Mouse (Mus musculus) bone marrow macrophage, adult 2 months (primary cell): ENCODE measurements at regions not wholly inside any gene's neighbourhood (a gene's known extent, or its start where the extent isn't known, plus 50 kb on each side); places are given as distances from the start of the nearest gene placed in this dataset.

Experiments
- H3K27ac ChIP-seq: 2 replicates; pipeline ENCODE4 v1.5.1; 2012; ENCODE audit warnings: low read depth, low read length; ENCODE audit not compliant: insufficient read depth
- H3K4me1 ChIP-seq: 2 replicates; pipeline ENCODE4 v1.6.1; 2012; ENCODE audit warnings: low read length; ENCODE audit not compliant: control insufficient read depth, insufficient read depth
- H3K4me3 ChIP-seq: 2 replicates; pipeline ENCODE4 v1.5.1; 2012; ENCODE audit warnings: mild to moderate bottlenecking, low read length, moderate library complexity; ENCODE audit not compliant: insufficient read depth
- CTCF ChIP-seq: IDR thresholded peaks from 2 replicates; pipeline ENCODE4 v1.5.1; 2012; ENCODE audit warnings: low read depth, mild to moderate bottlenecking, low read length, moderate library complexity
- POLR2A ChIP-seq: IDR thresholded peaks from 2 replicates; pipeline ENCODE4 v1.6.1; 2012; ENCODE audit warnings: mild to moderate bottlenecking, low read depth, low read length, borderline replicate concordance

DNA sequence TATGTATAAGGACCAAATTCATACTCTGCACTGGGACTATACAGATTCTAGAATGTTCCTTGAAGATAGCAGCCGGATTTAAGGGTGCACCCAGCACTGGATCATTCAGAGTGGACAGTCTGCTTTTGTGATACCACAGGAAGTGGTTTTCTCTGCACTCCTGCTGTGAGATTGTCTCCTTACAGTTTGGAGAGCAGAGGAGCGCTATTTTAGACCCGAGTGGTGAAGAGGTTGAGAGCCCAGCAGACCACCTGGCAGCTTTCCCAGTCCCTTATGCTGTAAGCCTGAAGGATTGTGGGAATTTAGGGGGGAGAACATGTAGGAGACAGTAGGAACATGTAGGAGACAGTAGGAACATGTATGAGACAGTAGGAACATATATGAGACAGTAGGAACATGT is 147.5 kb upstream of the Zmiz1 start:
- no peak for TF ChIP-seq POLR2A
- no peak for TF ChIP-seq CTCF

DNA sequence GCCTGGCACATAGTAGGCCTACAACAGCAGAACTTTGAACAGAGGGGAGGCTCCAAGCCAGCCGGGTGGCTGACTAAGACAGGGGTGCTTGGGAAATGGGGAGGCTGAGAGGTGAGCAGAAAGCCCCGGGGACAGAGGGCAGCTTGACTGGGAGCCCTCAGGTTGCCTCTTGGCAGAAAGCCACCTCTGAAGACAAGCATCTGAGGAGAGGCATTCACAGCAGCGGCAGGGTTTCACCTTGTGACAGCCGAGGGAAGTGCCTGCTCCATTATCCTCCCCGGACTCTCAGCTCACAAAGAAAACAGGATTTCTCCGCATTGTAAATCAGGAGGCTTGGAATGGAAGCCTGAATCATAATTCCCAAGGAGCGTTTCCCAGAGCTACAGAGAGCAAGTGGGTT is 146.8 kb upstream of the Zmiz1 start:
- Histone ChIP-seq H3K4me1 (peaks cover 34% of the 10 kb centered on the region), H3K4me3 (no peak overlapping the region), H3K27ac (no peak overlapping the region)
- TF ChIP-seq POLR2A (no peak), CTCF (no peak)

More for the DNA sequence above, 147.5 kb upstream of the Zmiz1 start:
- no peak overlapping the region for H3K4me3 ChIP-seq
- peaks cover 34% of the 10 kb centered on the region for H3K4me1 ChIP-seq
- H3K27ac ChIP-seq = no peak overlapping the region

DNA sequence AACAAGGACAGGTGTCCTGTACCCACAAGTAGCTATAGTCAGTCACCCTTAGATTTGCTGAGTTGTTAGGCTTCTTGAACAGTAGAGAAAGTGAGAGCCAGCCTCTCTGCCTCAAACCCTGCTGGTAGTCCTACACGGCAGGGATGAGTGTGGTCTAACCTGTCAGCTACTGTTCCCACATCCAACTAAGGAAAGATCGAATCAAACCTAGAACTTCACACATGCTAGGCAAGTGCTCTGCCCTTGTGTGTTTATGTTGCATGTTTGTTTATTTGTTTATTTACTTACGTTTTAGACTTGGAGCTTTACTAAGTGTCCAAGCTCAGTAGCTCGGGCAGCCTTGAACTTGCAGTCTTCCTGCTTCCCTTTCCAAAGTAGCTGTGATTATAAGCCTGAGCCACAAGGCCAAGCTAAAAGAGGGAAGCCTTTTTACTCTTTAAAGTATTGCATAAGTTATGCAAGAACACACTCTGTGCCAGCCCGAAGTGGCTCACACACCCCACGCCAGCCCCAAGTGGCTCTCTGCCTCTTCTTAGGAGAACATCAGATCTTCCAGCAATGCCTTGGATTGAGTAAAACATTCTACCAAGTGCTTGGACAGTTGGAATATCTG is 146.1 kb upstream of the Zmiz1 start:
- Histone ChIP-seq H3K27ac (peak overlapping the region; percentile 22; the same call in 1 of the 2 replicates), H3K4me3 (no peak overlapping the region), H3K4me1 (peaks cover 32% of the 10 kb centered on the region)
- TF ChIP-seq CTCF = no peak
- TF ChIP-seq POLR2A = no peak

DNA sequence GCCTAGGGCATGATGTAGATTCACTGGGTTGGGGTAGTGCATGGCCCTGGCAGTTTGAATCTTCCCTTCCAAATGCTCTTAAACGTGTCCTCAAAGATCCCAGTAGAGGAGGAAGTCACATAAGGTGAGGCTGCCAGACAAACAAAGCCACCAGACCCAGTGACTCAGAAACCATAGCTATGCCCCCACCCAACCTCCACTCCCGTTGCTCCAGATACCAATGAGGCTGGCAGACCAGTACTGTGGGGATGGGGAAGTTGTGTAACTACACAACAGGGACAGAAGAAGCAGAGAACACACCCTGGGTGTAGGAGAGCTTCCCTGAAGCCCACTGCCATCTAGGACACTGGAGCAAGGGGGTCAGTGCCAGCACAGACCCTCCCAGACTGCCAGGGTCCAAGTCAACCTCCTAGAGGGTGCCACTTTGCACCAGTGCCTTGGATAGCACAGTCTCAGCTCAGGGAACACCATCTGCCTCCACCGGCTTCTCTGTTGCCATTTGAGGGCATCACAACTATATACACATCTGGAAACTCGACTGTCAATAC is 145.2 kb upstream of the Zmiz1 start:
- Histone ChIP-seq H3K27ac (peak overlapping the region; percentile 39), H3K4me3 (no peak overlapping the region), H3K4me1 (peaks cover 32% of the 10 kb centered on the region)
- TF ChIP-seq POLR2A = no peak
- TF ChIP-seq CTCF = no peak

DNA sequence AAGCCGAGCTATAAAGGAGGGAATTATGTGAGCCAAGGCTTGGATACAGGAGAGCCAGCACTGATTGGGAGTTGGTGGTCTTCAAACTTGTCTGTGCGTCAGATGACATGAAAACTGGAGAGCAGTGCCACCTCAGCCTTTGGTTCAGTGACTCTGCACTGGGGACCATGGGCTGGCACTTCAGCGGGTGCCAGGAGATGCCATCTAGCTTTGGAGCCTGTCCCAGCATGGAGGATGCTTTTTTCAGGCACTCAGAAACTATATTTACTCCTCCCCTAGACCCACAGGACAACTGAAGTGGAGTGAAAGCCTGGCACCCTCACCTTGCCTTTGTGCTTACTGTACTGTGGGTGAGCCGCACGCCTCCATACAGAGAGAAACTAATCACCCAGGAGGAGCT is 142.5 kb upstream of the Zmiz1 start:
- TF ChIP-seq CTCF (no peak), POLR2A (no peak)

DNA sequence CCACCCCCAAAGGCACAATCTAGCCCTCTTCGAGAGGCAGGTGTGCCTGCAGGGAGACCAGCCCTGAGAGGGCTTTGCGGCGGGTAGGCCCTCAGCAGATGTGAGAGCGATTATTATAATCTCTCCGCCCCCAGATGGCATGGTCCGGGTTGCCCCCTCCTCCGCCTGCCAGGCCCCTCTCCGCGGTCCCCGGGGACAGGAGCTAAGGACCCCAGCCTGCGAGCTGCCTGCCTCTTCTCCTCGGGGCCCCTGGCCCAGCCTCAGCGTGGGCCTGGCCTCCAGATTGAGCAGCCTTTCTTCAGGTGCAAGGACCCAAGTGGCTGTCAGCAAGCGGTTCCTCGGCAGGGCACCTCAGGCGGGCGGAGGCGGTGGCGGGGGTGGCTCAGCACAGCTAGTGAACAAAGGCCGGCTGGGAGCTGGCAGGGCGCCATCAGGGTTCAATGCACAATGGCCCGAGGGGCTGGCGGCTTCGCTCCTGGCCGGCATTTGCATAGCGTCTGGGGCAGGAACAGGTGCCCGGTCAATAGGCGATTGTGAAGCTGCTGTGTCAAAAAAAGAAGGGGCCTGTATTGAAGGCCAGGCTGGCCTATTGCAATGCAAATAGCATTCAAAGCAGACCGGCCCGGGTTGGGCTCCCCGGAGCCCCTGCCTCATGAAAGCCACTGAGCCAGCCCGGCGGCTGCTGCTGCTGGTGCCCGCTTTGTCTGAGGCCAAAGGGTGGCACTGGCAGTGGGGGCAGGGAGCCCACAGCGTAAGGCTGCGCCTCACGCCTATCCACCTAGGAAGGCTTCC is 141.1 kb upstream of the Zmiz1 start:
- Histone ChIP-seq H3K4me3 (no peak overlapping the region), H3K27ac (no peak overlapping the region), H3K4me1 (peaks cover 30% of the 10 kb centered on the region)
- TF ChIP-seq POLR2A (no peak), CTCF (no peak)

More for the DNA sequence above, 142.5 kb upstream of the Zmiz1 start:
- Histone ChIP-seq H3K27ac (no peak overlapping the region), H3K4me3 (no peak overlapping the region), H3K4me1 (peaks cover 31% of the 10 kb centered on the region)

DNA sequence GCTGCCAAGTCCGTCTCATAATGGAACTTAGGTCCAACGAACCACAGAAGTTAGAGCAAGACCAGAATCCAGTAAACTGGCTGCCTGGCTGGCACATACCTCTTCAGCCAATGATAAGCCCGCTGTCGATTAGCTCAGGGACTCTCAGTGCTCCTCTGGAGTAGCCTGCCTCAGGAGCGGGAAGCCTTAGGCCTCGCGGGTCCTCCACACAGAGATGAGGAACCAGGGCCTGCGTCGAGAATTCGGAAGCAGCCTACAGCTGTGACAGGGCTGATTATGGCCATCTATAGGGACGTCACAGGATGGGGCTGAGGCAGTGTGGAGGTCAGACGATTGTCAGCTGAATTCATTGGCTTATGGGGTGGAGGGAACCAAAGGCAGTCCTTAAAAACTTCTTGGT is 140.1 kb upstream of the Zmiz1 start:
- H3K4me3 ChIP-seq = no peak overlapping the region
- H3K4me1 ChIP-seq = peaks cover 23% of the 10 kb centered on the region
- TF ChIP-seq CTCF (no peak), POLR2A (no peak)
- no peak overlapping the region for H3K27ac ChIP-seq

DNA sequence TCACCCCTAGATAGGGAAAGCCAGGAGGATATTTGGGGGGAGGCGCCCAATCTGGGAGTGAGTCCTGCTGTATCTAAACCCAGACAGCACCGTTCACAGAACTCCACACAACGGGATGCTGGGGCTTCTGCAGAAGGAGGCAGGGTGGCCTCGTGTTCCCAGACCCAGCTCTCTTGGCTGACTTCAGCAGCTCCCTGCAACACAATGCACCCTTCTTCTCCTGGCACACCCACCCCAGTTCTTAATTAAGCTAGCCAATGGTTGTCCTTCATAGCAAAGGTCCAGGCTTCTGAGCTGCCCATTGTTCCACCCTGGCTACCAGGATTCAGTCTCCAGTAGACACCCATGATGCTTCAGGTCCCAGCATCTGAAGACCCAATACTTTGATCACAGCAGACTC is 138.8 kb upstream of the Zmiz1 start:
- TF ChIP-seq CTCF (no peak), POLR2A (no peak)
- no peak overlapping the region for H3K27ac ChIP-seq
- H3K4me3 ChIP-seq = no peak overlapping the region
- H3K4me1 ChIP-seq = peaks cover 13% of the 10 kb centered on the region

DNA sequence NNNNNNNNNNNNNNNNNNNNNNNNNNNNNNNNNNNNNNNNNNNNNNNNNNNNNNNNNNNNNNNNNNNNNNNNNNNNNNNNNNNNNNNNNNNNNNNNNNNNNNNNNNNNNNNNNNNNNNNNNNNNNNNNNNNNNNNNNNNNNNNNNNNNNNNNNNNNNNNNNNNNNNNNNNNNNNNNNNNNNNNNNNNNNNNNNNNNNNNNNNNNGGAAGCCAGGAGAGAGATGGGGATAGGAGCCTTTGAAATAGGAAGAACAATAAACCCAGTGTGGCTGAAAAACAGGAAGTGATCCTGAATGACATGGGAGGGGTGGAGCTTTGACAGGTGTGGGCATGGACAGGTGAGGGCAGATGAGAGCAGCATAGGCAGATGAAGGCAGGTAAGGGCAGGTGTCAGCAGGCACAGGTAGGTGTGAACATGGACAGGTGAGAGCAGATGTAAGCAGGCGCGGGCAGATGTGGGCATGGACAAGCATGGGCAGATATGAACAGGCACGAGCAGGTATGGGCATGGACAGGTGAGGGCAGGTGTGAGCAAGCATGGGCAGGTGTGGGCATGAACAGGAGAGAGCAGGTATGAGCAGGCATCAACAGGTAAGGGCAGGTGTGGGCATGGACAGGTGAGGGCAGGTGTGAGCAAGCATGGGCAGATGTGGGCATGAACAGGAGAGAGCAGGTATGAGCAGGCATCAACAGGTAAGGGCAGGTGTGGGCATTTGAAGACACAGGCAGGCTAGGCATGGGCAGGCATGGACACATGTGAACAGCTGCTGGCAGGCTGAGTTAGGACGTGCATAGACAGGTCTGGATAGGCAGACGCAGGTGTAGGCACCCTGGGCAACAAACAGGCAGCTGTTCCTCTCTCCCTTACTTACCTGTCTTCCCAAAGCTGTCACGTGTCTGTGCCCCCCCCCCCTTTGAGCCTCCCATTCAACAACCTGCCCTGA is 135.2 kb upstream of the Zmiz1 start:
- TF ChIP-seq CTCF (no peak), POLR2A (no peak)
- H3K27ac ChIP-seq = no peak overlapping the region
- peaks cover 6% of the 10 kb centered on the region; the same call in 1 of the 2 replicates for H3K4me1 ChIP-seq
- no peak overlapping the region for H3K4me3 ChIP-seq

DNA sequence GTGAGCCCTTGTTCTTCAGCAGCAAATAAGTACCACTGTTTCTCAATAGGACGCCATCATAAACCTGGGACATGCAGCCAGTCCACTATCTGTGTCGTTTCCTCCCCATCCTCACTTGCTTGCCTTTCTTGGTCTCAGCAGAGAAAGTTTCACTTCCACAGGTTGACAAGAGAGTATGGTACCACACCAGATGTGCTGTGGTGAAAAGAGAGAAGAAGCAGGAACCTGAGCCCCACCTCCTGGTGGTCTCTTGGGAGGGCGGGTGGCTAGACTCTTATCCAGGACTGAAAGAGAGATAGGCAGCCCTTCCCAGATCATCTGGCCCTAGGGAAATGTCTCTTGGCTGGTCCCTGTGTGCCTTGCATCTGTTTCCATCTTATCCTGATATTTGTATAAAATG is 133.1 kb upstream of the Zmiz1 start:
- TF ChIP-seq POLR2A (no peak), CTCF (no peak)
- H3K4me1 ChIP-seq = peaks cover 6% of the 10 kb centered on the region; the same call in 1 of the 2 replicates
- H3K4me3 ChIP-seq = no peak overlapping the region
- no peak overlapping the region for H3K27ac ChIP-seq
